ENCODE assay signal across 12 mouse cellular contexts in the genomic region with DNA sequence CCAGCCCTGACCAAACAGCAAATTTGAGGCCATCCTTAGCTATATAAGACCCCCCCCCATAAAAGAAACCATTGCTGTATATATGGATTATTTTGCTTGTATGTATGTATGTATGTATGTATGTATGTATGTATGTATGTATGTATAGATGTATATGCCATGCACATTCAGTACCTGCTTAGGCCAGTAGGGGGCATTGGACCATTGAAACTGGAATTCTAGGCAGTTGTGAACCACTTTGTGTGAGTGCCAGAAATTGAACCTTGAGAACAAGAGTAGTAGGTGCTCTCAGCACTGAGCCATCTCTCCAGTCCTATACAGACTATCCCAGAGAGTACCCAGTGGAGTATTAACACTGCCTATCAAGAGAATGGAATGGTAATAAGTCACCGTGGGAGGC.
DNase-seq lines count a peak whose midpoint lies in the region; ATAC-seq lines count a peak whose summit lies in the region.
"Had no signal": no experiment of that assay in that cellular context is flagged by ENCODE, and none has a peak within 500 bp of the region (broad histone marks: within the 10 kb centered on the region; RNA-seq: fewer than 3 reads in every experiment).

No protein-coding gene starts in this region.

- H3K4me3 ChIP-seq in hindbrain, embryonic 11.5 days (ENCODE audit: low read depth, low read length): no peak overlapping the region
- no peak overlapping the region for H3K4me3 ChIP-seq in hindbrain, embryonic 13.5 days
- H3K4me3 ChIP-seq: embryonic facial prominence, embryonic 15.5 days; limb, embryonic 12.5 days; megakaryocyte, embryonic 14.5 days had no signal

- DNase-seq in hindbrain, embryonic 11.5 days (ENCODE audit: low spot score): peak; percentile 34
- peak; percentile 43 for DNase-seq in retina, embryonic 14.5 days (ENCODE audit: low spot score)
- DNase-seq in retina, postnatal 1 day: no peak
- peak; percentile 78 for DNase-seq in ZHBTc4 (ENCODE audit: low read depth, low spot score)
- peak; percentile 25 for DNase-seq in testis, postnatal 14 days (ENCODE audit: low spot score)
- no peak for DNase-seq in ovary, postnatal 36 days (ENCODE audit: low spot score)
- DNase-seq: gastrocnemius, postnatal 10 days; thymus, postnatal 36 days had no signal

- H3K9ac ChIP-seq in hindbrain, embryonic 11.5 days (ENCODE audit: low read depth, low read length): no peak overlapping the region
- no peak overlapping the region for H3K9ac ChIP-seq in hindbrain, embryonic 13.5 days
- H3K9ac ChIP-seq: embryonic facial prominence, embryonic 15.5 days; limb, embryonic 12.5 days had no signal

- no peaks in the 10 kb centered on the region for H3K27me3 ChIP-seq in hindbrain, embryonic 11.5 days (ENCODE audit: control insufficient read depth, insufficient read depth, low read length)
- no peaks in the 10 kb centered on the region for H3K27me3 ChIP-seq in hindbrain, embryonic 13.5 days
- H3K27me3 ChIP-seq: embryonic facial prominence, embryonic 15.5 days; limb, embryonic 12.5 days had no signal

- ATAC-seq in hindbrain, embryonic 11.5 days (ENCODE audit: low FRiP score): no peak
- no peak for ATAC-seq in hindbrain, embryonic 13.5 days (ENCODE audit: low FRiP score)

- whole genome bisulfite sequencing in hindbrain, embryonic 11.5 days: 86% methylated on average over 1 of the region's 1 CpGs
- WGBS in hindbrain, embryonic 13.5 days: 97% methylated on average over 1 of the region's 1 CpGs

- no peak overlapping the region for H3K27ac ChIP-seq in hindbrain, embryonic 11.5 days (ENCODE audit: low read depth, low read length)
- no peak overlapping the region for H3K27ac ChIP-seq in hindbrain, embryonic 13.5 days
- H3K27ac ChIP-seq: embryonic facial prominence, embryonic 15.5 days had no signal

- H3K9me3 ChIP-seq in hindbrain, embryonic 11.5 days (ENCODE audit: control insufficient read depth, low read length): no peaks in the 10 kb centered on the region
- H3K9me3 ChIP-seq in hindbrain, embryonic 13.5 days: no peaks in the 10 kb centered on the region
- H3K9me3 ChIP-seq: embryonic facial prominence, embryonic 15.5 days; limb, embryonic 12.5 days; megakaryocyte, embryonic 14.5 days had no signal

- H3K36me3 ChIP-seq in hindbrain, embryonic 11.5 days (ENCODE audit: control insufficient read depth, insufficient read depth, low read length): no peaks in the 10 kb centered on the region
- H3K36me3 ChIP-seq in hindbrain, embryonic 13.5 days: peaks cover 2% of the 10 kb centered on the region
- H3K36me3 ChIP-seq: embryonic facial prominence, embryonic 15.5 days had no signal

- H3K4me2 ChIP-seq in hindbrain, embryonic 11.5 days (replicated peaks; ENCODE audit: low read depth, low read length): no peak overlapping the region
- H3K4me2 ChIP-seq in hindbrain, embryonic 13.5 days: no peak overlapping the region
- H3K4me2 ChIP-seq: embryonic facial prominence, embryonic 15.5 days; limb, embryonic 12.5 days had no signal

- no peaks in the 10 kb centered on the region for H3K4me1 ChIP-seq in hindbrain, embryonic 11.5 days (replicated peaks; ENCODE audit: control insufficient read depth, insufficient read depth, low read length)
- no peaks in the 10 kb centered on the region for H3K4me1 ChIP-seq in hindbrain, embryonic 13.5 days (replicated peaks)
- H3K4me1 ChIP-seq: embryonic facial prominence, embryonic 15.5 days had no signal

Comparison
In these comparisons a context has a peak if more than half of its experiments do, and no peak if none do; other contexts are left out.
1. DNase-seq: peak in hindbrain, embryonic 11.5 days (single experiment), retina, embryonic 14.5 days (single experiment), ZHBTc4 (single experiment) and testis, postnatal 14 days (single experiment); none in retina, postnatal 1 day (single experiment) and ovary, postnatal 36 days (single experiment).